Mouse (Mus musculus) erythroblast, embryonic 14.5 days (primary cell): Measurements from ENCODE around the gene Hlcs.

ENCODE experiments used
- GATA1 ChIP-seq: IDR thresholded peaks from 2 replicates; pipeline ENCODE4 v1.6.1; 2012; ENCODE audit warnings: low read length, inconsistent platforms, mixed read lengths
- TAL1 ChIP-seq: IDR thresholded peaks from 3 replicates; pipeline ENCODE4 v1.6.1; 2012; ENCODE audit warnings: low read length, inconsistent platforms, mixed read lengths

- no peak for TF ChIP-seq TAL1
- TF ChIP-seq GATA1: no peak
Measured at GRCm38 (mm10) chr16:94323681-94324080, 10.3 kb upstream of the Hlcs start.
